Mouse (Mus musculus) liver, embryonic 14.5 days (tissue): ENCODE measurements around the gene Sorcs2.

Experiments
- CTCF ChIP-seq: IDR thresholded peaks from 2 replicates; pipeline ENCODE4 v1.5.1; 2016; ENCODE audit warnings: antibody characterized with exemption, low read depth, control low read depth
- EP300 ChIP-seq: IDR thresholded peaks from 2 replicates; pipeline ENCODE4 v1.6.1; 2016; ENCODE audit warnings: antibody characterized with exemption, low read depth

DNA sequence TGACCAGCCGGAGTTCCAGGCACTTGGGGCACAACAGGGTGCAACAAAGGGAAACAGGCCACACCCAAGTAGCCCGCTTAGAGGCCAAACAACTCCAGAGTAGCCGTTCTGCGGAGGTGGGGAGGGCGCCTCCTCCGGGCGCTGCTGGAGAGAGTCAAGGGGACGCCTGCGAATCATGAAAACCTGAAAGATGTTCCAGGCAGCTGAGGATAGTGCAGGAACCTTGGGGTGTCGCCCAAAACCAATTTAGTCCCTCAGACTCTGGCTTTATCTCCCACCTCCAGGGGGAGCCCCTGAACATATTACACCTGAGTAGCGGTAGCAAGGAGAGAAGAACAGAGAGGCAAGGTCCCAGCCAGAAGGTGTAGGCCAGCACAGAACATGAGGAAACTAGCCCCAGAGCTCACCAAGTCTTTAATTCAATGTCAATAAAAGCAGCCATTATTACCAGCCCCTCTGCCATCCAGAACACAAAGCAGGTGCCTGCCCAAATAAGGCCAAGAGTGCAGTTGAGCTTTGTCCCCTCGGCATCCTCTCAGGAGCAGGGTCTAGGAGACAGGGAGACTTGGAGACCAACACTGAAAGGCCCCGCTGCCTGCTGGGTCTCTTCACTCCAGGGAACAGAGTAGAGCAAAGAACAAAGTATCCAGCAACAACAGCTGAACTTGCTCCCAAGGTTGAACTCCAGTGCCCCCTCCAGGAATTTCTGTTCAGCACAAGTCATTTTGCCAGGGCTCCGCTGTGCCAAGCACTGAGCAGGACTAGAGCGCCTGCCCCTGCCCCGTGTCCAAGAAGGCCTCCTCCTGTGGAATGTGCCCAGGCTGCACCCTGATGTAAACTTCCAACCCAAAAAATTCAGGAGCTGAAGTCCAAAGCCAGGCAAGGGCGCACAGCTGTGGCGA is 775 bp upstream of the Sorcs2 start:
- TF ChIP-seq CTCF (peak; percentile 41), EP300 (no peak)
